Mouse (Mus musculus): ENCODE data around the gene Spata9.

- TF ChIP-seq CTCF (IDR thresholded peaks at IDR 0.05; ENCODE audit: insufficient read depth, low read depth, low read length) (no peak), POLR2A (IDR thresholded peaks at IDR 0.05; ENCODE audit: insufficient read depth, low read depth, low read length) (no peak)
Observed at GRCm38 (mm10) chr13:75930023-75930422, 36.9 kb upstream of the Spata9 start.

All from olfactory bulb, adult 2 months (tissue).